Mouse (Mus musculus) cortical plate, adult 2 months (tissue): ENCODE measurements around the gene Nabp2.

Source experiments
- CTCF ChIP-seq: fragments of 200-500 bp; IDR thresholded peaks from 2 replicates; pipeline ENCODE4 v1.5.1; 2011; ENCODE audit warnings: mild to moderate bottlenecking, control low read depth, low read length; ENCODE audit not compliant: insufficient read depth; ENCODE audit errors: extremely low read depth
- POLR2A ChIP-seq: fragments of 200-500 bp; IDR thresholded peaks from 2 replicates; pipeline ENCODE4 v1.6.1; 2011; ENCODE audit warnings: mild to moderate bottlenecking, low read length, control low read depth; ENCODE audit not compliant: insufficient read depth; ENCODE audit errors: extremely low read depth

DNA sequence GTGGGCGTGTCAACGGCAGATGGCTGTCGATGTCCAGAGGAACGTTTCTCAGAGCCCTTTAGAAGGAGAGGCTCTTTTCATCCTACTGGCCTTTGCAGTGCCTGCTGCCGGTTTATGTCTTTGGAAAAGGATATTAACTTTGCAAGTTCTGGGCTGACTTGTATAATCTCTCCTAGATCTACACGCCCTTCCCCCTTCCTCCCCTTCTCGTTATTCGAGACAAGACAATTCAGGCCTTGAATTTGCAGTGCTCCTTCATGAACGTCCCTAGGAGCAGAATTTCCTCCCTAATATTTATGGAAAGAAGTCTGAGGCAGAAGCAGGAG, 42.1 kb downstream of the Nabp2 start:
- no peak; the same call in 1 of the 2 replicates for TF ChIP-seq POLR2A
- no peak for TF ChIP-seq CTCF
